Mouse (Mus musculus) kidney, postnatal 4 days (tissue): ENCODE results near the gene Rnf213.
A peak's percentile ranks its signal among the peaks of the same experiment; 100 is the strongest.

Experiments
- DNase-seq, 2 experiments: peaks; one replicate each; pipeline ENCODE4 v3.0.0; 2021; ENCODE audit warnings: mixed read lengths in 2 of 2

Rnf213 gene

DNA sequence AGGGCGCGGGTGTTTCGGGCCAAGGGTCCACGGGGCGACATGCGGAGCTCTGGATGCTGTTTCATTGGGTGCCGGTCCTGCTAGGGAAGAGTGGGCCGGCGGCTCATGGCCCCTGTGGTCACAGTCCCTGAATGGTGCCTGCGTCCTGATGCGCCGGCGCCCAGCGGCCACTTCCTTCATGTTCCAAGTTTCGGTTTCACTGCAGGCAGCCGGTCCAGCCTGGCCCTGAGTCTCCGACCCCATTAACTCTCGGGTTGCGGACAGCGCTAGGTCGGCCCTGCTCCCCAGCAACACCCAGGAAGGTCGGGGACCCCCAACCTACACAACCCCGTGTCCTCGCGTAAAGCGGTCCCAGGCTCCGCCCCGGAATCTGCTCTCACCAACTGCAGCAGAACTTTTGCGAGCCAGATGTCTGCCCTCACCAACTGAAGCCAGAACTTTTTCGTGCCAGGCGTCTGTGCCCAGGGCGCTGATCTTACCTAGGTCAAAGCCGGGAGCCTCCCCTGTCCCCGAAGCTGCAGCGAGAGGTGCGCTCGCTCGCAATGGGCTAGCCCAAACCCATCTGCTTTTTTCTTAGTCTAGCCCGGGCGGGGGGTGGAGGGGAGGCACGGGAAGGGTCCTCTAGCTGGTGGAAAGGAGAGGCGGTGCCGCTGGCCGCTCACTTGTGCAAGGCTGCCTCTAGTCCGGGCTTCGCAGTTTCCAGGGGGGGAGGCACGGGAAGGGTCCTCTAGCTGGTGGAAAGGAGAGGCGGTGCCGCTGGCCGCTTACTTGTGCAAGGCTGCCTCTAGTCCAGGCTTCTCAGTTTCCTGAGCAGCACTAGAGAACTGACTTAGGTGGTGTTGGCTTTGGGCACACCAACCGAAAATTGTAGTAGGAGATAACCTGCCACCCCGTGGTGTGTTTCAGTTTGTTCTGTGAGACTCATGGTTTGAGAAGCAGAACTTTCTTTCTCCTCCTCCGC lies 2.3 kb upstream of the Rnf213 start:
- DNase-seq, result peak; percentile 77 to 87

DNA sequence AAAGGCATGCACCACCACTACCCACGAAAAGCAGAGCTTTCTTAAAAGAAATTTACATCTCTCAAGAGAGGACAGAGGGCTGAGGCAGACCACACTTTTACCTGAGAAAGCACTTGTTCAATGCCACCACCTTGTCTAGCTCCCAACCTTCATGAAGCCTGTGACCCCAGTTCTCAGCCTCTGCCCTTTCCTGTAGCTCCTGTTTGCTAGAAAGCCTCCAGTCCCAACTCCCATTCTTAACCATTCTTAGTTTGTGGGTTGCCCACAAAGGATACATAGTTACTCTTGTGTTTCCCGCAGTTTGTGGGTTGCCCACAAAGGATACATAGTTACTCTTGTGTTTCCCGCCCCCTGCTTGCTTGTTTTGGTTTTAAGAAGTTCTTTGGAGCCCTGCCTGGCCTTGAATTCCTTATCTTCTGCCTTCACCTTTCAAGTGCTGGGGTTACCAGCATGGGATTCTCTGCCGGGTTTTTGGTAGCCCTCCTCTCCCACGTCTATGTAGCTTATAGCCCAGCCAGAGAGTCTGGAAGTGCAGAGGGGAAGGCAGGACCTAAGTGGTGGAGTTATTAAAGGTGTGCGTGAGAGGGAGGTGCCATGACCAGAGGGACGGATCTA lies 1.4 kb upstream of the Rnf213 start:
- no peak for DNase-seq

DNA sequence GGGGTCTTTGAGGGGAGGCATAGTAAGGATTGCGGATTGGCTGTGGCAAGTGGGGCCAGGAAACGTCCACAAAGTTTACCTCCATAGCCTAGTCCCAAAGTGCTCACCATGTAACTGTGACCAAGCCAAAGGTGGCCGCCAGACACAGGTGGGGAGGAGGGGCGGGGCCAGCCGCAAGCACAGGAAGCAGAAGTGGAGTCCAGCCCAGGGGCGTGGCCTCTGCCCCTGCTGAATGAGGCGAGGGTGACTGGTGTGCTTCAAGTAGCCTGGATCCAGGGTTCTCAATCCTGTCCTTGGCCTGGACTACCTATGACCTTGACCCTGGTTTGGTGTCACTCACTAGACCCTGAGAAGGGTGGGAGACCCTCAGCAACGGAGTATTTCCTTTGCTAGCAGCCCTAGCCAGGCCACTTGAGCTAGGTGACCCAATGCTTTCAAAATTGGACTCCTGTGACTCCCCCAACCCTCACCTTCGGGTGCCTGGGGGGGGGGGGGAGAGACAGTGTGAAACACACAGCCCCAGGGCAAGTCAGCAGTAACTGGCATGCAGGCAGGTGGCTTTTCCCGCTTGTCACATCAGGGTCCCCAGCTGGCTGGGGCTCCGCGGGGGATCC lies 792 bp upstream of the Rnf213 start:
- DNase-seq, result peak; percentile 80 to 89

DNA sequence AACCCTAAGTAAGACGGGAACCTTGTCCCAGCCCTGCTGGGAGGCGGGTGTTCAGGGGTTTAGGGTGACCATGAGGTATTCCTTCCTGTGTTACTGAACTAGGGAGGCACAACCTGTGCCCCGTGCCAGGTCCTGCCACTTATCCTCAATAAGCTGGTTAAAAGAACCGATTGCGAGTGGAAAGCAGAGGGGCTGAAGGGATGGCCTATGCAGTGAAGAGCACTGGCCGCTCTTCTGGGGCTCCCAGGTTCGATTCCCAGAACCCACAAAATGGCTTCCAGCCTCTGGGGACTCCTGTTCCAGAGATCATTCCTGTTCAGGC lies 544 bp downstream of the Rnf213 start:
- no peak for DNase-seq

DNA sequence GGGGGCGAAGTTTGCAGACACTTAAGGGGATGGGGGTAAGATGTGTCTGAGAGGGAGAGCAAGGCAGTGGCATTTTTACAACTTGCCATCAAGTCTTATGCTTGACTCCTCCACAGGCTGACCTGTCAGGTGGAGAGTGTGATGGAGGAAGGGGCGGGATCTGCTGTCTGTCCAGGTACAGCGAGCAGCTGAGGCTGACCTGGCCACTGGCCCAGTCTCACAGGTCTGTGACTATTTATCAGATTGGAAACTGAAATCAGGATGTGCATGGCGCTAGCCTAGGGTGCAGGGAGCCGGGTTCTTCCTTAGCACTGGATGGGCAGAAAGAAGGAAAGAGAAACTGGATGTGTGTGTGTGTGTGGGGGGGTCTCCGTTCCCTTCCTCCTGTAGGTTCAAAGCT lies 1.3 kb downstream of the Rnf213 start:
- DNase-seq, result peak in 1 of 2 experiments; percentile 24

DNA sequence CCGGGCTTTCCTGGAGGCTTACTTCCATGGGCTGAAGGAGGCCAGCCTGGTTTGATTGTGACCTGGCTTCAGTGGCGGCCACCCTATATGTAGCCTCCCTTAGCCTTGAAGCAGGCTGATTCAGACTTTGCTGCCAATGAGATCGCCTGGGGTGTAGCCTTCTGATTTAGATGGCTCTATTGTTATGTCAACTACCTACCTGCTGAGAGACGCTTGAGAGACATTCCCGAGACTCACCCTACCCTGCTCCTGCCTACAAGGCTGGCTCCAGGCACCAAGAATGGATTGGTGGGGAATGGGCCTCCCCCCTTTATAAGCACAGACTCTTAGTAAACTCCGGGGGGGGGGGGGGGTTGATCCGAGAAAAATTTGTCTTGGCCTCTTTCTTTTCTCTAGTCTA lies 2.5 kb downstream of the Rnf213 start:
- DNase-seq, result no peak

DNA sequence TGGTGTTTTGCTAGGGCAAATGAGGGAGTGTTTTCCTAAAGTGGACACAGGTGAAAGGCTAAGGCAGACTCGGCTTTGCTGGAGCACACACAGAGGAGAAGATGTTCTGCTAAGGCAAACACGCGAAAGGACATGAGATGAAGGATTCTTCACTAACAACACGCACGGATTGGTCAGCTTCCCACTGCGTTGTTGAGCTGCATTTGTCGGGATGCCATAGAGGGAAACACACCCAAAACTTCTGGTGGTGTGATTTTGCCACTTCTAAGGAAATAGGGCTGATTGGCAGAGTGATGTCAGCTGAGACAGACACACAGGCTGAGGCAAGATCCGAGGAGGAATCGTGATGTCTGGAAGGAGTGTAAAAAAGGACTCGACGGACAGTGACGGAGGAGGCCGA lies 3.0 kb downstream of the Rnf213 start:
- no peak for DNase-seq

DNA sequence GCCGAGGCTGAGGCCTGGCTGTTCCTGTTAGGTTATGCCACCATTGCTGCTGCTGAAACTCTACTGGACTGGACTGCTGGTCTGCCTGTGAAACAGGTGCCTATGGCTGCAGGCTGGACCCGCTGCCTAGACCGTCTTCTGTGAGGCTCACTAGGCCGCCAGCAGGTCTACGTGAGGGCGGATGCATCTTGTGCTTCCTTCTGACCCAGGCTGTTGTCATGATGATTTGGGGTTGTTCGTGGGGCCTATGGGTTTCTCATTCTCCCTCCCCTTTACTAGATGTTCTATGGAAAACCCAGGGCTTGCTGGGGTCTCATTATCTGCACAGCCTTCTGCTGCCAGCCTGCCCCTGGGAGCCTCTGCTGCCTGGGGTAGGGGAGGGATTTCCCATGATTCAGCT lies 3.6 kb downstream of the Rnf213 start:
- DNase-seq, result no peak

DNA sequence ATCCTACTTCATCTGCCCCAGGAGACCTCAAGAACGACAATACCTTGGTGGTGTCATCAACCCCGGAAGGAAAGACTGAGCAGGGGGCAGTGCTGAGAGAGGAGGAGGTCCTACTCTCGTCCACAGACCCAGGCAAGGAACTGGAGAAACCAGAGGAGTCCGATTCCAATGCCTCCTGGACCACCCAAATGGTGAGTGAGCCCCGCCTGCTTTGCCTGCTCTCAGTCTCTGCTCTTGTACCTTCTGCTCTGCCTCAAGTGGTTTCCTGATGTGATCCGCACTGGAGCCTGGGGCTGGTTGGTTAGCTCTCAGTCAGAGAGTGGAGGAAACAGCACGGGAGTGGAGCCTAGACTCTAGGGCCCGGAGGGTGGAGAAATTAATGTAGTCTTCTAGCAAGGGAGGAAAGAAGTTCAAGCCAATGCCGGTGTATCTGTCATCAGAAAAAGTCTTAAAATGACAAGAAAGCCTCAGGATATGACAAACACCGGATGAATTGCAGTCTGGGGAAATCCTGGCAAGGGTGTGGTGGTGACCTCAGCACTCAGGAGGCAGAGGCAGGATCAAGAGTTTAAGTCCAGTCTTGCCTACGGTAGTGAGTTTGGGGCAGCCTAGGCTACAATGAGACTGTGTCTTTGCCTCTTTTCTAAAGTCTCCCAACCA lies 9.7 kb downstream of the Rnf213 start:
- no peak for DNase-seq

DNA sequence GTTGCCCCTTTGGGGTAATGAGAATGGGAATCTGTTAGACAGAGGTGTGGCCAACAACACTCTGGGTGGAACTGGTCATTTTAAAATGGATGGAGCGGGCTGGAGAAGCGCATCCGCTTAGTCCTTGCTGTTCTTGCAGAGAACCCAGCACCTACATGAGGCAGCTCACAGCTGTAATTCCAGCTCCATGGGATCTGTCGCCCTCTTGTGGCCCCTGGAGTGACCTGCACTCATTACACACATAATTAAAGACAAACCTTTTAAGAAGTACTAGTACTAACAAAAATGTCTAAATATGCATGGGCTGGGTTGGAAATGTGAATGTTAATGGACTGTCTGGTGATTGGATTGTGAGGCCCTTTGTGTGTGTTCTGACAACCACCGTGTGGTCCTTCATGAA lies 11.7 kb downstream of the Rnf213 start:
- DNase-seq, result peak; percentile 61 to 65

DNA sequence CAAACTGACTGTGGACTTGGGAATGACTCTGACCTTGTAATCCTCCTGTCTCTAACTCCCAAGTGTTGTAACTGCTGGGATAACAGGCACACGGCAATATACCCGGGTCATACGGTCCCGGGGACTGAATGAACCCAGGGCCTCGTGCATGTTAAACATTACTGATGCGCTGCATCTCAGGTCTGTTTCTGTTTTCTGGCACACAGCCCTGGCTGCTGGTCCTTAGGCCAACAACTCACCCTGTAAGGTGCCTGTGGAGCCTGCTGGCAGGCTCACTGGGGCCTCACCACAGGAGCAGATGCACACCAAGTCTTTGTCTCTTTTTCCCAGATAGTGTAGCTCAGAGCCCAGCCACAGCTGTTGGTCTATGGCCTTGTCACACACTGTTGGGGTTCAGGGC lies 14.5 kb downstream of the Rnf213 start:
- DNase-seq, result no peak

DNA sequence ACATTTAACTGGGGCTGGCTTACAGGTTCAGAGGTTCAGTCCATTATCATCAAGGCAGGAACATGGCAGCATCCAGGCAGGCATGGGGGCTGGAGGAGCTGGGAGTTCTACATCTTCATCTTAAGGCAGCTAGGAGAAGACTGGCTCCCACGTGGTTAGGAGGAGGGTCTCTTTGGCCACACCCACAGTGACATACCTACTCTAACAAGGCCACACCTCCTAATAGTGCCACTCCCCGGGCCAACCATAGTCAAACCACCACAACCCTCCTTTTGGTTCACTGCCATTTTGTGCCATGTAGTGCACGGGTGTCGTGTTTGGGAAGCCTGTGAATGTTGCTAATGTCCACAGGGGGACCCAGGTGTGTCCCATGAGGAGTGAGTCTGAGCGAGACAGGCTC lies 15.1 kb downstream of the Rnf213 start:
- DNase-seq, result no peak

DNA sequence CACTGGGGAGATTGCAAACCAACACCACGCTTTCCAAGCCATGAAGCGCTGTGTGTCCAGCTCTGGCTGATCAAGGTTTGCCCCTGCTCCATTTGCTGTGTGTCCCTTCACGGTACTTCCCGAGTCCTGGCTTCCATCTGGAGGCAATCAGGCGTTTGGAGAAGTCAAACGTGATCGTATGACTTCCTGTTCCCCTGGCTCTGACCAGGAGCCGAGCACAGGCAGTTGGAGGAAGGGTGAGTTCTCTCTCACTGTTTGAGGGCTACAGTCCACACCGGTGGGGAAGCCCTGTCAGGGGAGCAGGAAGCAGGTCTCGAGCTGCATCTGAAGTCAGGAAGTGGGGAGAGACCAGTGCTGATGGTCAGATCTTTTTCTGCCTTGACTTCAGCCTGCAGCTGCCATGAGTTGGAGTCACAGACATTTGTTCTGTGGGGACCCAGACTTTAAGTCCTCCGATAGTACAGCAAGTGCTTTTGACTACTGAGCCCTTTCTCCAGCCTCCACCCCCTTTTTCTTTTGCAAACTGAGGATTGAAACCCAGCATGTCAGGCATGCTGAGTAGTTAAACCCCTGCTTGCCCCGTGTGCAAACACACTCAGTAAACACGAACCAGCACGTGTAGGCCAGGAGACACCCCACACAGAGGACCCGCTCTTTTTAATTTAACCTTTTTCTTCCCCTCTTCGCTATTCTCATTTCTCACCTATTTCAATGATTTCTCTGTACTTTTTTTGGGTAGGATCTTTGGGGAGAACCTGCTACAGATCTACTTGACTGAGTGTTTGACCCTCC lies 26.6 kb downstream of the Rnf213 start:
- peak; percentile 16 to 35 for DNase-seq

DNA sequence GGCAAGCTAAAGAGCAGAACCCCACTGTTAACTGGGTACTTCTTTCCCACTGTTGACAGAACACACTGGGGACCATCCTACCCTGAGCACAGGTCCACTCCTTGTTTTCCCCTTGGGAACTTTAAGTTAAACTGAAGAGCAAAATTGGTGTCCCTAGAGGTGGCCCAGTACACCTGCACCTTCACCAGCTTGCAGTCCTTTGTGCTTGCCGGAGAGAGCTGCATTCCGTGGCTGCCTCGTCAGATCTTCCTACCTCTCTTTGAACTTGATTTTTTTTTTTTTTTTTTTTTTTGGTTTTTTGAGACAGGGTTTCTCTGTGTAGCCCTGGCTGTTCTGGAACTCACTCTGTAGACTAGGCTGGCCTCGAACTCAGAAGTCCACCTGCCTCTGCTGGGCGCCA lies 27.5 kb downstream of the Rnf213 start:
- DNase-seq, result no peak

DNA sequence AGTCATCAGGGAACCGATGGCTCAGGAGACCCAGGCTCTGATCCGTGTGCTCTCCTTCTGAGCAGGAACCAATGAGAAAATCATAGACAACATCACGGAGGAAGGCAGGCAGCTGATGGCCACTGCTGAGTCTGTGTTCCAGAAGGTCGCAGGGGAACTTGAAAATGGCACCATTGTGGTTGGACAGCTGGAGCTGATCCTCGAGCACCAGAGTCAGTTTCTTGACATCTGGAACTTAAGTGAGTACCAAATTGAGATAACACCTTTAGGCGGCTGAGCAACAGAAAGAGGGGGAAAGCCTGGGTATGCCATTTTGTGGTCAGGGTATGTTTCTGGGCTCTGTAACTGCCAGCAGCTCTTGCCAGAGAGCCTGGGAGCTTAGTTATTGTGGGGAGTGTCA lies 34.5 kb downstream of the Rnf213 start:
- no peak for DNase-seq

DNA sequence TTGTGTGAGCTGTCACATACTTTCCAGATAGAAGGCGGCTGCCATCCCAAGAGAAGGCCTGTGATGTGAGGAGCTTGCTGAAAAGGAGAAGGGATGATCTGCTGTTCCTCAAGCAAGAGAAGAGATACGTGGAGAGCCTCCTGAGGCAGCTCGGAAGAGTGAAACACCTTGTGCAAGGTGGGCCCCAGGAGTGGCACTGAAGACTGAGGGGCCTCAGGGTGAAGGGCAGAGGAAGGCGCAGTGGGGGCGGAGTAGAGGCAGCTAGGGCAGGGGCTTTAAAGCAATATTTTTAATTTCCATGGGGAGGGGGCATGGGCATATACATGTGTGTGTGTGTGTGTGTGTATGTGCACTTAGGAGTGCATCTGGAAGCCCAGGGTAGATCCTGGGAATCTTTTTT lies 35.1 kb downstream of the Rnf213 start:
- DNase-seq, result no peak

DNA sequence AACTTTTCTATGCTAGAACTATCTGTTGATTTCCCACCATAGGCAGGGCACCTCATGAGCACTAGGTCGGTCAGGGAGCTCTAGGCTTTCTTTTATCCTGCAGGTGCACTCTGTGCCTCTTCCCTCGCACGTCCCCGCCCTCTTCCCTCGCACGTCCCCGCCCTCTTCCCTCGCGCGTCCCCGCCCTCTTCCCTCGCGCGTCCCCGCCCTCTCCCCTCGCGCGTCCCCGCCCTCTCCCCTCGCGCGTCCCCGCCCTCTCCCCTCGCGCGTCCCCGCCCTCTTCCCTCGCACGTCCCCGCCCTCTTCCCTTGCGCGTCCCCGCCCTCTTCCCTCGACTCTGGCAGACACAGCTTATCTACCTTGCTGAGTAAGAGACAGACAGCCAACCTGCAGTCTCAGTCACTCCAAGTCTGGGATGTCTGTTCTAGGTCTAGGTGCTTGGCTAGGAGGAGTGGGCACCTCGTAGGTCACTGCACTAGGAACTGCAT lies 35.8 kb downstream of the Rnf213 start:
- DNase-seq, result peak; percentile 73 to 81

DNA sequence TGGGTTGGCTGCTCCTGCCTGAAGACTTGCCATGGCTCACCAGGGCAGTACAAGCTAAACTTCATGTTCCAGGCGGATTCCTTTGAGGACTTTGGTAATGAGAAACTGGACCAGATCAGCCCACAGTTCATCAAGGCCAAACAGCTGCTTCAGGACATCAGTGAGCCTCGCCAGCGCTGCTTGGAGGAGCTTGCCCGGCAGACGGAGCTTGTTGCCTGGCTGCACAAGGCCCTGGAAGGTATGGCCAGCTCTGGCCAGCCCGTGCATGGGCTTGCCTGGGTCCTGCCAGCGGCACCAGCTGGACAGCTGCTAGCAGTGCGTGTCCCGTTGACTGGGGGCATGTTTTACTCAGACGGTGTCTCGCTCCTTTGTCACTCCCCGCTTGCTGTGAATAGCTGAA lies 38.6 kb downstream of the Rnf213 start:
- no peak for DNase-seq

DNA sequence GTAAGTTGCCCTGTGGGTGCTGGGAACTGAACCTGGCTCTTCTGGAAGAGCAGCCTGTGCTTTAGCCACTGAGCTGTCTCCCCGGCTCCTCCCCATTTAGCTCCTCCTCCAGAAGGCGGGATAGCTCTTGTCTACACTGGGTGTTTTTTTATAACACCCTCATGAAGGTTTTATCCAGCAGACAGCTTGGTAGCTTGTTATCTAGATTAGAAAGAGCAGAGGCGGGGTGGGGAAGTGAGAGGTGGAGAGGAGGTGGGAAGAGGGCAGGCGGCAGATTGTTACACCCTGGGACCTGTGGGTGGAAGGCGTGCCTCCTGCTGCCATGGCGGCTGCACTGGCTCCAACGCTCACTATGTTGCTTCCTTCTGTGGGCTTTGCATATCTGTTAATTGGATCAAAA lies 39.8 kb downstream of the Rnf213 start:
- no peak for DNase-seq

DNA sequence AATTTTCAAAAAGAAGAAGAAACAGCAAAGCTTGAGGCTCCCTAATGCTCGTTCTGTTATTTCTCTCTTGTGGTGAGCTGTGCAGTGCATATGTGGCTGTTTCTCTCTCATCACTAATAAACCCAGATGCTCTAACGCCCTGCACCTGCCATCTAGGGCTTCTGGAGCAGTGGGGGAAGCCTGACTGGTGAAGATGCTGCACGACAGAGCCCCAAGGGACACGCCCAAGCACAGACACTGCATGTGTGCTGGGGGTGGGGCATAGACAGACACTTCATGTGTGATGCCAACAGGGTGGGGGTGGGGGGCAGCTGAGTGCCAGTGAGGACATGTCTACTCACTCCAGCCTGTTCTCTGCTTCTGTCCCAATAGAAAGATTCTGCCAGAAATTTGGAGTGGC lies 41.4 kb downstream of the Rnf213 start:
- no peak for DNase-seq

DNA sequence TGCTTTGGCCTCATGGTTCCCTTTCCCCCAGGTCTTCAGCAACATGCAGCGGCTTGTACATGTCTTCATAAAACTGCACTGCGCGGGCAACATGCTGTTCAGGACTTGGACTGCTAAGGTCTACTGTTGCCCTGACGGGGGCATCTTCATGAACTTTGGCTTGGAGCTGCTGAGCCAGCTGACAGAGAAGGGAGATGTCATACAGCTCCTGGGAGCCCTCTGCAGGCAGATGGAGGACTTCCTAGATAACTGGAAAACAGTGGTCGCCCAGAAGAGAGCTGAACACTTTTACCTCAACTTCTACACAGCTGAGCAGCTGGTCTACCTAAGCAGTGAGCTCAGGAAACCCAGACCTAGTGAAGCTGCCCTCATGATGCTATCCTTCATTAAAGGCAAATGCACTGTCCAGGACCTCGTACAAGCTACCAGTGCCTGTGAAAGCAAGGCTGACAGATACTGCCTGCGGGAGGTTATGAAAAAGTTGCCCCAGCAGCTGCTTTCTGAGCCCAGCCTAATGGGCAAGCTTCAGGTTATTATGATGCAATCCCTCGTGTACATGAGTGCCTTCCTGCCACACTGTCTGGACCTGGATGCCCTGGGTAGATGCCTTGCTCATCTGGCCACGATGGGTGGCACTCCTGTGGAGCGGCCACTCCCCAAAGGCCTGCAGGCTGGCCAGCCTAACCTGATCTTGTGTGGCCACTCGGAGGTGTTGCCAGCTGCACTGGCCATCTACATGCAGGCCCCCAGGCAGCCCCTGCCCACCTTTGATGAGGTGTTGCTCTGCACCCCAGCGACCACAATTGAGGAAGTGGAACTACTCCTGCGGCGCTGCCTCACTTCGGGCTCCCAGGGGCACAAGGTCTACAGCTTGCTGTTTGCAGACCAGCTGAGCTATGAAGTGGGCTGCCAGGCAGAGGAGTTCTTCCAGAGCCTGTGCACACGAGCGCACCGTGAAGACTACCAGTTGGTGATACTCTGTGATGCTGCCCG lies 43.3 kb downstream of the Rnf213 start:
- DNase-seq, result peak; percentile 49 to 57
